Mouse (Mus musculus): ENCODE results near the gene Slc11a2. TPM values are rescaled to one million over a fixed set of nuclear protein-coding genes. Genes with fewer than 3 reads are reported as not detected.

Slc11a2 gene
- total RNA-seq (2023), result 6.9 and 11.2 TPM in 2 replicates

GRCm38 (mm10) chr15:100424396-100425122 is at the start of gene Slc11a2:
Slc11a2 (minus strand) TSS chr15:100425072.

GRCm38 (mm10) chr15:100468295-100469188 is 43.7 kb upstream of the Slc11a2 start, which contains the start of gene Letmd1:
Letmd1 (plus strand) TSS chr15:100469023.

DNA sequence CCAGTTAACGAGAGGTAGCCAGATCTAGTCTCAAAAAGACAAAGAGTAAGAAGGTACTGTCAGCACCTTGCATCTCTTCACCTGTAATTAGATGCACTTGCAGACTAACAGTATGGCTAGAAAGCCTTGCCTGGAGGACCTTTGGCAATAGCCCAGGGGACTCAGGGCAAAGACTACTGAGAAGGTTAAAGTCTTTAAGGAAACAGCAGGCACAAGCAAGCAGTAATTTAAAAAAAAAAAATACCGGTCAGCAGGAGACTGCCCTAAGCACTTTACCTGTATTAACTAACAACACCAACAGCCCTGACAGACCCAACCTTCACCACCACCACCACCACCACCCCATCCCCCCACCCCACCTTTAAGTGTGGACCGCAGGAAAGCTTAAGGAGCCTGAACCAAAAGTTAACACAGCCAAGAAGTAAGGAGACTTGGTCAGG is 3.1 kb downstream of the Slc11a2 start, which contains the start of gene Gm5475:
Gene Gm5475 (plus strand): TSS at position 390 of the 440 bp plus-strand sequence.

GRCm38 (mm10) chr15:100364242-100364641 is 60.6 kb downstream of the Slc11a2 start, which contains the start of gene Higd1c:
Higd1c (plus strand) TSS chr15:100364542.

DNA sequence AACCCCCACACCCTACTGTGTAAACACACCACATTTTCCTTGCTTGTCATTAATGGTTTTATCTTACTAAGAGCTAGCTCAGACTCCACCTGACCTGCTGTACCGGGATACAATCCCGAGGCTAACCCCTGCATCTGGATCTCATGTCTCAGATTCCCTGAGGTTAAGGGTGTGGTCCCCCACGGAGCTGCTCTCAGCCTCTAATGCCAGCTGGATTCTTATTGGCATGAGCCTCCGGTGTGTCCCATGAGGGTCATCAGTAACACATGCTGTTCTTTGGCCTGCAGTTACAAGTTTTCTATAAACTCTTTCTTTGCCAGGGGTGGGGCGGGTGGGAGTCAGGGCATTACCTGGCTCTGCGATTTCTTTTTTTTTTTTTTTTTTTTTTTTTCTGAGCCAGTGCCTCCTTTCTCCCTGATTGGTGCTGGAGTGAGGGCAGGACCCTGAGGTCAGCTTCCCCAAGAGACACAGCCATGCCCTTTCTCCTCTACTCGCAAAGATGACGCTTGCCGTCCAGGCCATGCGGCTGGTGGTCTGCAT is 72.1 kb downstream of the Slc11a2 start, which contains the start of the genes Methig1 and Mettl7a2:
Gene Methig1 (plus strand): TSS at position 439 of the 540 bp plus-strand sequence.
Gene Mettl7a2 (plus strand): TSS at position 490 of the 540 bp plus-strand sequence.

Other genes starting within 250 kb of the Slc11a2 start
- 103 and 113 TPM in 2 replicates for gene Atf1, start 197.3 kb downstream of the Slc11a2 start, total RNA-seq (2023)
- gene Tmprss12, start 144.2 kb downstream of the Slc11a2 start, total RNA-seq (2023), result not detected in 2 replicates
- 24.9 and 30.9 TPM in 2 replicates for gene Mettl7a1, start 120.9 kb downstream of the Slc11a2 start, total RNA-seq (2023)
- not detected in 2 replicates for gene Mettl7a3, start 90.1 kb downstream of the Slc11a2 start, total RNA-seq (2023)
- not detected in 2 replicates for gene Methig1, start 71.9 kb downstream of the Slc11a2 start, total RNA-seq (2023)
- 0.70 and 1.5 TPM in 2 replicates for gene Mettl7a2, start 71.9 kb downstream of the Slc11a2 start, total RNA-seq (2023)
- gene Higd1c, start 60.5 kb downstream of the Slc11a2 start, total RNA-seq (2023), result not detected in 2 replicates
- gene Gm5475, start 2.9 kb downstream of the Slc11a2 start, total RNA-seq (2023), result not detected in 2 replicates
- gene Letmd1, start 44.0 kb upstream of the Slc11a2 start, total RNA-seq (2023), result 8.0 and 11.0 TPM in 2 replicates
- 0.79 and 1.2 TPM in 2 replicates for gene Csrnp2, start 70.4 kb upstream of the Slc11a2 start, total RNA-seq (2023)
- gene Tfcp2, start 126.9 kb upstream of the Slc11a2 start, total RNA-seq (2023), result 1.4 and 2.0 TPM in 2 replicates
- gene Pou6f1, start 174.9 kb upstream of the Slc11a2 start, total RNA-seq (2023), result 0.76 and 1.1 TPM in 2 replicates
- 477 and 549 TPM in 2 replicates for gene Dazap2, start 190.3 kb upstream of the Slc11a2 start, total RNA-seq (2023)
- 1.5 TPM in 2 replicates for gene Smagp, start 211.9 kb upstream of the Slc11a2 start, total RNA-seq (2023)
- 217 and 248 TPM in 2 replicates for gene Bin2, start 244.5 kb upstream of the Slc11a2 start, total RNA-seq (2023)

All from neutrophil, adult 65 days (primary cell).